Mouse (Mus musculus) midbrain, embryonic 12.5 days (tissue): ENCODE data around the gene Gm17349. TPM values are rescaled to one million over a fixed set of nuclear protein-coding genes. Genes with fewer than 3 reads are reported as not detected.
A peak's percentile ranks its signal among the peaks of the same experiment; 100 is the strongest.

Experiments used
- ATAC-seq: fragments of 200-750 bp; cut with Nextera tagmentation; 2 replicates; pipeline ENCODE4 v1.8.0; 2017; ENCODE audit warnings: low read depth, moderate TSS enrichment, moderate library complexity; ENCODE audit not compliant: low FRiP score
- H3K27ac ChIP-seq: fragments of 300-500 bp; sonication (generic); replicated peaks from 2 replicates; pipeline ENCODE4 v1.5.1; 2016; ENCODE audit warnings: mild to moderate bottlenecking
- H3K27me3 ChIP-seq: fragments of 300-500 bp; sonication (generic); 2 replicates; pipeline ENCODE4 v1.6.1; 2016; ENCODE audit warnings: mild to moderate bottlenecking
- H3K36me3 ChIP-seq: fragments of 300-500 bp; sonication (generic); 2 replicates; pipeline ENCODE4 v1.6.1; 2016
- H3K4me1 ChIP-seq: fragments of 300-500 bp; sonication (generic); 2 replicates; pipeline ENCODE4 v1.6.1; 2016
- H3K4me2 ChIP-seq: fragments of 300-500 bp; sonication (generic); replicated peaks from 2 replicates; pipeline ENCODE4 v1.6.1; 2016; ENCODE audit warnings: mild to moderate bottlenecking, moderate library complexity
- H3K4me3 ChIP-seq: fragments of 300-500 bp; sonication (generic); 2 replicates; pipeline ENCODE4 v1.5.1; 2016; ENCODE audit warnings: mild to moderate bottlenecking
- H3K9ac ChIP-seq: fragments of 300-500 bp; sonication (generic); replicated peaks from 2 replicates; pipeline ENCODE4 v1.6.1; 2016; ENCODE audit warnings: mild to moderate bottlenecking, moderate library complexity
- H3K9me3 ChIP-seq: fragments of 300-500 bp; sonication (generic); 2 replicates; pipeline ENCODE4 v1.6.1; 2016; ENCODE audit warnings: mild to moderate bottlenecking
- WGBS: fragments of 180-500 bp; shearing (Covaris S2); methylation state at CpG from one replicate; pipeline ENCODE4 v1.1.7; 2016; 5-methylcytosine and 5-hydroxymethylcytosine counted together
- polyA plus RNA-seq: library from polyadenylated mRNA; unstranded; fragments of >200 nt; fragmentation: Nextera tagmentation; extraction: Ambion mirVana; gene quantifications from 2 replicates; pipeline ENCODE4 v1.2.1, GENCODE M21; 2016

Gm17349 gene
- polyA plus RNA-seq, 1 experiment from 2014 or later, result not detected

- no peak for ATAC-seq
- H3K27me3 ChIP-seq, result no peaks in the 10 kb centered on the region
- H3K9ac ChIP-seq, result no peak overlapping the region
- H3K4me3 ChIP-seq, result no peak overlapping the region
- H3K9me3 ChIP-seq, result no peaks in the 10 kb centered on the region
- no peak overlapping the region for H3K27ac ChIP-seq
- H3K36me3 ChIP-seq, result no peaks in the 10 kb centered on the region
- H3K4me1 ChIP-seq, result peaks cover 5% of the 10 kb centered on the region; the same call in 1 of the 2 replicates
- WGBS, result 95% methylated on average over 5 of the region's 5 CpGs
- no peak overlapping the region for H3K4me2 ChIP-seq
Observed at GRCm38 (mm10) chr15:99684156-99684555, 21.1 kb downstream of the Gm17349 start.

- 95% methylated on average over 7 of the region's 7 CpGs for WGBS
- H3K4me3 ChIP-seq, result no peak overlapping the region
- H3K9me3 ChIP-seq, result no peaks in the 10 kb centered on the region
- no peaks in the 10 kb centered on the region for H3K27me3 ChIP-seq
- H3K36me3 ChIP-seq, result no peaks in the 10 kb centered on the region
- no peak overlapping the region for H3K9ac ChIP-seq
- no peak for ATAC-seq
- H3K27ac ChIP-seq, result no peak overlapping the region
- no peak overlapping the region for H3K4me2 ChIP-seq
- H3K4me1 ChIP-seq, result peaks cover 14% of the 10 kb centered on the region
Observed at GRCm38 (mm10) chr15:99682880-99683279, 22.4 kb downstream of the Gm17349 start.

- ATAC-seq, result no peak
- Histone ChIP-seq H3K4me3 (no peak overlapping the region), H3K9me3 (no peaks in the 10 kb centered on the region), H3K27ac (no peak overlapping the region), H3K27me3 (0 out of 2 replicates have a peak, but pooled peaks cover 2% of the 10 kb centered on the region), H3K4me1 (peaks cover 30% of the 10 kb centered on the region), H3K9ac (peak overlapping the region; percentile 11; the same call in 1 of the 2 replicates), H3K4me2 (no peak overlapping the region), H3K36me3 (no peaks in the 10 kb centered on the region)
- WGBS, result 66% methylated on average over 7 of the region's 7 CpGs
Observed at GRCm38 (mm10) chr15:99679008-99679407, 26.3 kb downstream of the Gm17349 start.

- 14% methylated on average over 13 of the region's 13 CpGs for WGBS
- no peak overlapping the region for H3K4me3 ChIP-seq
- peaks cover 34% of the 10 kb centered on the region for H3K4me1 ChIP-seq
- no peak overlapping the region for H3K27ac ChIP-seq
- ATAC-seq, result peak; percentile 54; the same call in 1 of the 2 replicates
- H3K9ac ChIP-seq, result no peak overlapping the region
- peaks cover 6% of the 10 kb centered on the region for H3K27me3 ChIP-seq
- H3K9me3 ChIP-seq, result no peaks in the 10 kb centered on the region
- no peaks in the 10 kb centered on the region for H3K36me3 ChIP-seq
- no peak overlapping the region for H3K4me2 ChIP-seq
Observed at GRCm38 (mm10) chr15:99678063-99678800, 27.1 kb downstream of the Gm17349 start.

- H3K27ac ChIP-seq, result peak overlapping the region; percentile 77
- ATAC-seq, result peak; percentile 76
- H3K36me3 ChIP-seq, result no peaks in the 10 kb centered on the region
- H3K27me3 ChIP-seq, result peaks cover 16% of the 10 kb centered on the region
- H3K4me3 ChIP-seq, result no peak overlapping the region
- 18% methylated on average over 8 of the region's 8 CpGs for WGBS
- H3K4me1 ChIP-seq, result peaks cover 34% of the 10 kb centered on the region
- peak overlapping the region; percentile 27 for H3K4me2 ChIP-seq
- H3K9ac ChIP-seq, result peak overlapping the region; percentile 16; the same call in 1 of the 2 replicates
- H3K9me3 ChIP-seq, result no peaks in the 10 kb centered on the region
Observed at GRCm38 (mm10) chr15:99677089-99677488, 28.2 kb downstream of the Gm17349 start.

- Histone ChIP-seq H3K4me2 (peak overlapping the region; percentile 15), H3K9ac (no peak overlapping the region), H3K4me3 (no peak overlapping the region), H3K9me3 (no peaks in the 10 kb centered on the region), H3K27me3 (peaks cover 35% of the 10 kb centered on the region), H3K36me3 (no peaks in the 10 kb centered on the region), H3K27ac (no peak overlapping the region), H3K4me1 (peaks cover 48% of the 10 kb centered on the region)
- no peak for ATAC-seq
- WGBS, result 77% methylated on average over 3 of the region's 3 CpGs
Observed at GRCm38 (mm10) chr15:99674866-99675265, 30.4 kb downstream of the Gm17349 start.

GRCm38 (mm10) chr15:99671783-99672182, 33.5 kb downstream of the Gm17349 start:
- 82% methylated on average over 14 of the region's 14 CpGs for WGBS
- Histone ChIP-seq H3K4me2 (peak overlapping the region; percentile 88), H3K27me3 (peaks cover 45% of the 10 kb centered on the region), H3K36me3 (no peaks in the 10 kb centered on the region), H3K4me3 (peak overlapping the region; percentile 54), H3K9ac (peak overlapping the region; percentile 90; the same call in 1 of the 2 replicates), H3K27ac (no peak overlapping the region), H3K9me3 (no peaks in the 10 kb centered on the region), H3K4me1 (peaks cover 39% of the 10 kb centered on the region)
- ATAC-seq, result no peak

- peak; percentile 35; the same call in 1 of the 2 replicates for ATAC-seq
- Histone ChIP-seq H3K4me3 (peak overlapping the region; percentile 54), H3K36me3 (no peaks in the 10 kb centered on the region), H3K9me3 (no peaks in the 10 kb centered on the region), H3K27ac (peak overlapping the region; percentile 73), H3K27me3 (peaks cover 51% of the 10 kb centered on the region), H3K4me2 (peak overlapping the region; percentile 88), H3K9ac (peak overlapping the region; percentile 90), H3K4me1 (peaks cover 41% of the 10 kb centered on the region)
- 46% methylated on average over 4 of the region's 17 CpGs for WGBS
Observed at GRCm38 (mm10) chr15:99670964-99671670, 34.2 kb downstream of the Gm17349 start.

GRCm38 (mm10) chr15:99670154-99670821, 35.0 kb downstream of the Gm17349 start, which contains the start of gene Asic1:
Gene Asic1 (plus strand): TSS chr15:99670368.
- Histone ChIP-seq H3K4me2 (peak within 1 kb of the TSS; percentile 88), H3K36me3 (no peaks in the 10 kb centered on the region), H3K9ac (peak within 1 kb of the TSS; percentile 90), H3K4me1 (peaks cover 46% of the 10 kb centered on the region), H3K27me3 (peaks cover 60% of the 10 kb centered on the region), H3K4me3 (peak within 1 kb of the TSS; percentile 54), H3K27ac (peak within 1 kb of the TSS; percentile 73), H3K9me3 (no peaks in the 10 kb centered on the region)
- peak; percentile 72 for ATAC-seq
- WGBS, result under 1% methylated on average over 65 of the region's 74 CpGs

- peaks cover 60% of the 10 kb centered on the region for H3K27me3 ChIP-seq
- no peaks in the 10 kb centered on the region for H3K36me3 ChIP-seq
- H3K4me2 ChIP-seq, result peak overlapping the region; percentile 88
- H3K9me3 ChIP-seq, result no peaks in the 10 kb centered on the region
- 17% methylated on average over 1 of the region's 1 CpGs for WGBS
- peaks cover 55% of the 10 kb centered on the region for H3K4me1 ChIP-seq
- peak overlapping the region; percentile 54; the same call in 1 of the 2 replicates for H3K4me3 ChIP-seq
- ATAC-seq, result no peak
- no peak overlapping the region for H3K9ac ChIP-seq
- peak overlapping the region; percentile 73 for H3K27ac ChIP-seq
Observed at GRCm38 (mm10) chr15:99669392-99669791, 35.9 kb downstream of the Gm17349 start.

GRCm38 (mm10) chr15:99668881-99669280, 36.4 kb downstream of the Gm17349 start:
- ATAC-seq, result no peak
- Histone ChIP-seq H3K4me3 (peak overlapping the region; percentile 3; the same call in 1 of the 2 replicates), H3K9me3 (no peaks in the 10 kb centered on the region), H3K27me3 (peaks cover 60% of the 10 kb centered on the region), H3K36me3 (no peaks in the 10 kb centered on the region), H3K4me2 (peak overlapping the region; percentile 88; the same call in 1 of the 2 replicates), H3K4me1 (peaks cover 60% of the 10 kb centered on the region), H3K9ac (no peak overlapping the region), H3K27ac (peak overlapping the region; percentile 73)
- WGBS, result 2% methylated on average over 12 of the region's 12 CpGs
